Mouse (Mus musculus): ENCODE data around the gene Aph1c. TPM values are rescaled to one million over a fixed set of nuclear protein-coding genes. Genes with fewer than 3 reads are reported as not detected.

Aph1c gene
- polyA plus RNA-seq, 1 experiment from 2014 or later: 3.8 TPM

GRCm38 (mm10) chr9:66769275-66769674 lies 65.3 kb downstream of the Aph1c start:
- Histone ChIP-seq H3K36me3 (no peaks in the 10 kb centered on the region), H3K9ac (no peak overlapping the region), H3K9me3 (no peaks in the 10 kb centered on the region), H3K4me1 (no peaks in the 10 kb centered on the region), H3K4me2 (no peak overlapping the region), H3K4me3 (no peak overlapping the region), H3K27me3 (no peaks in the 10 kb centered on the region), H3K27ac (no peak overlapping the region)
- 54% methylated on average over 3 of the region's 3 CpGs for WGBS
- ATAC-seq (ENCODE audit: insufficient number of reproducible peaks, low FRiP score, low TSS enrichment, low read depth): no peak

GRCm38 (mm10) chr9:66768721-66769120 lies 65.8 kb downstream of the Aph1c start:
- no peaks in the 10 kb centered on the region for H3K4me1 ChIP-seq
- WGBS: 85% methylated on average over 1 of the region's 1 CpGs

More at GRCm38 (mm10) chr9:66768721-66769120, 65.8 kb downstream of the Aph1c start:
- Histone ChIP-seq H3K9ac (no peak overlapping the region), H3K27me3 (no peaks in the 10 kb centered on the region), H3K9me3 (no peaks in the 10 kb centered on the region), H3K4me2 (no peak overlapping the region), H3K36me3 (no peaks in the 10 kb centered on the region), H3K4me3 (no peak overlapping the region), H3K27ac (no peak overlapping the region)
- ATAC-seq (ENCODE audit: insufficient number of reproducible peaks, low FRiP score, low TSS enrichment, low read depth): no peak

Other genes with a start within 250 kb of the Aph1c start
- gene Usp3, start 241.6 kb downstream of the Aph1c start, polyA plus RNA-seq (2015; fragmentation: Nextera tagmentation; extraction: Ambion mirVana): 56.8 and 65.1 TPM in 2 replicates
- 33.6 and 33.9 TPM in 2 replicates for gene Car12, start 121.0 kb downstream of the Aph1c start, polyA plus RNA-seq (2015; fragmentation: Nextera tagmentation; extraction: Ambion mirVana)
- gene Aph1b, start 39.2 kb downstream of the Aph1c start, polyA plus RNA-seq (2015; fragmentation: Nextera tagmentation; extraction: Ambion mirVana): 10.1 and 11.0 TPM in 2 replicates
- 0.60 and 0.81 TPM in 2 replicates for gene Gm10647, start 37.7 kb downstream of the Aph1c start, polyA plus RNA-seq (2015; fragmentation: Nextera tagmentation; extraction: Ambion mirVana)
- gene Rab8b, start 85.0 kb upstream of the Aph1c start, polyA plus RNA-seq (2015; fragmentation: Nextera tagmentation; extraction: Ambion mirVana): 25.9 and 27.3 TPM in 2 replicates
- gene Rps27l, start 111.4 kb upstream of the Aph1c start, polyA plus RNA-seq (2015; fragmentation: Nextera tagmentation; extraction: Ambion mirVana): 572 and 601 TPM in 2 replicates
- 5.9 and 7.9 TPM in 2 replicates for gene Lactb, start 140.8 kb upstream of the Aph1c start, polyA plus RNA-seq (2015; fragmentation: Nextera tagmentation; extraction: Ambion mirVana)
- gene Tpm1, start 214.7 kb upstream of the Aph1c start, polyA plus RNA-seq (2015; fragmentation: Nextera tagmentation; extraction: Ambion mirVana): 710 and 1,010 TPM in 2 replicates

All from limb, embryonic 15.5 days (tissue).